8 mouse cellular contexts compared by ENCODE assay signal in the genomic region with DNA sequence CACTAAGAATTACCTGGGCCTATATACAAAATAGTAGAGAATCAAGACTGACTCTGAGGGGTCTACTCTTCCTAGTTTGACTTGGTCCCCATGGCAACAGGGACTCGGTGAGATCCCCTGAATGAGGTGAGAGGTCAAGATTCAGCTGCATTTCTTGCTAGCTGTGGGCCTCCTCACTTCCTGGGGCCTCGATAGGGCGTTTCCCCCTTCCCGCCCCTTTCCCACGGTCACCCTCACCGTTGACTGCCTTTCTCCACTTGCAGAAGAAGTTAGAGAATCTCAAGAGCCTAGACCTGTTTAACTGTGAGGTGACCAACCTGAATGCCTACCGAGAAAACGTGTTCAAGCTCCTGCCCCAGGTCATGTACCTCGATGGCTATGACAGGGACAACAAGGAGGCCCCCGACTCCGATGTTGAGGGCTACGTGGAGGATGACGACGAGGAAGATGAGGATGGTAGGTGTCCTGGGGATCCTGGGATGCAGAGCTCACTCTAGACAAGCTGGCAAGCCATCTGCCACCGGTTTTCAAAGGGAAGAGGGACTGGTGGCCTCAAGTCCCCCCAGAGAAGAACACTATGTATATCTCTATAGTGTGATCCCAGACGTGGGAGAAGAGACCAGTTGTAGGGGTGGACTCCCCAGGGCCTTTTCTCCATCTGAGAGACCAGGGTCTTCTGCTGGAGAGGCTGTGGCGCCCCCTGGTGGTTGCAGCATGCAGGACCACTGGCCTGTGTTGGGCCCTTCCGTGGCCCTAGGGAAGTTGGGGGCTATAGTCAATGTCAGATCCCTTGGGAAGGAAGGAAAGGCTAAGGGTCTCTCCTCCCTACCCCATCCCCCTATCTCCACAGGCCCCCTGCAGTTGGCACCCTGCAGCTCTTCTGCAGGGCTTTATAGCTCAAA. TPM values are rescaled to one million over a fixed set of nuclear protein-coding genes. Genes with fewer than 3 reads are reported as not detected.
A peak's percentile ranks its signal among the peaks of the same experiment; 100 is the strongest.
DNase-seq lines count a peak whose midpoint lies in the region; ATAC-seq lines count a peak whose summit lies in the region.

No protein-coding gene starts in this region.

- no peak for ATAC-seq in heart, embryonic 12.5 days (ENCODE audit: insufficient number of reproducible peaks, low FRiP score)
- ATAC-seq in stomach, embryonic 15.5 days (ENCODE audit: insufficient read depth, low FRiP score, low read depth) = no peak

- peaks cover 52% of the 10 kb centered on the region for H3K4me1 ChIP-seq in heart, embryonic 12.5 days (replicated peaks)
- peaks cover 59% of the 10 kb centered on the region for H3K4me1 ChIP-seq in stomach, embryonic 15.5 days

- no peaks in the 10 kb centered on the region for H3K27me3 ChIP-seq in heart, embryonic 12.5 days (replicated peaks)
- no peaks in the 10 kb centered on the region for H3K27me3 ChIP-seq in stomach, embryonic 15.5 days (replicated peaks)

- peaks cover 69% of the 10 kb centered on the region for H3K36me3 ChIP-seq in heart, embryonic 12.5 days
- H3K36me3 ChIP-seq in stomach, embryonic 15.5 days = peaks cover 40% of the 10 kb centered on the region

- H3K9me3 ChIP-seq in heart, embryonic 12.5 days (replicated peaks) = no peaks in the 10 kb centered on the region
- no peaks in the 10 kb centered on the region for H3K9me3 ChIP-seq in stomach, embryonic 15.5 days

- peak; percentile 49 for DNase-seq in embryo, embryonic 10 days (ENCODE audit: low spot score)
- DNase-seq in embryo, embryonic 9.5 days (ENCODE audit: extremely low spot score) = no peak
- peak; percentile 86 for DNase-seq in CD4-positive, CD25-positive, alpha-beta regulatory T cell, adult 2 months (ENCODE audit: low read depth, low spot score)
- peak; percentile 74 to 82 for DNase-seq in cerebellum, adult 18-20 months
- peak; percentile 87 to 89 for DNase-seq in kidney, postnatal 4 days
- DNase-seq in lung, postnatal 4 days = peak; percentile 80 to 86

- no peak overlapping the region for H3K4me3 ChIP-seq in heart, embryonic 12.5 days
- no peak overlapping the region for H3K4me3 ChIP-seq in stomach, embryonic 15.5 days (replicated peaks)

- 59% methylated on average over 18 of the region's 18 CpGs for WGBS in heart, embryonic 12.5 days
- WGBS in stomach, embryonic 15.5 days = 54% methylated on average over 18 of the region's 18 CpGs

- 0 out of 2 replicates have a peak overlapping the region, but pooled peaks have one; percentile 14 for H3K9ac ChIP-seq in heart, embryonic 12.5 days
- H3K9ac ChIP-seq in stomach, embryonic 15.5 days = no peak overlapping the region

- no peak overlapping the region for H3K4me2 ChIP-seq in heart, embryonic 12.5 days
- 0 out of 2 replicates have a peak overlapping the region, but pooled peaks have one; percentile 5 for H3K4me2 ChIP-seq in stomach, embryonic 15.5 days

- H3K27ac ChIP-seq in heart, embryonic 12.5 days (ENCODE audit: poor library complexity, severe bottlenecking) = no peak overlapping the region
- H3K27ac ChIP-seq in stomach, embryonic 15.5 days = peak overlapping the region; percentile 68

RNA-seq across cellular contexts. Expression of gene Anp32a, which starts 32.4 kb away (rescaled TPM):
- polyA plus RNA-seq in heart, embryonic 12.5 days (2016; fragmentation: Nextera tagmentation; extraction: Ambion mirVana) = 156 and 158 TPM in 2 replicates
- 163 and 179 TPM in 2 replicates for polyA plus RNA-seq in stomach, embryonic 15.5 days (2015; fragmentation: Nextera tagmentation; extraction: Ambion mirVana)
